Mouse (Mus musculus): Measurements from ENCODE around the gene Nipa2. TPM values are rescaled to one million over a fixed set of nuclear protein-coding genes. Genes with fewer than 3 reads are reported as not detected.

Gene Nipa2
- total and polyA plus RNA-seq, 3 experiments, result 26.3 to 28.6 TPM; not detected in 1

Other genes starting within 250 kb of the Nipa2 start
- gene Siglech, start 194.3 kb downstream of the Nipa2 start, total RNA-seq (2012; rRNA removed), result not detected in 2 replicates
- gene Siglech, start 194.3 kb downstream of the Nipa2 start, polyA plus RNA-seq (2012; ENCODE audit: insufficient read depth in 1 of 2, insufficient read length in 2 of 2, low read depth in 1 of 2, low replicate concordance in 2 of 2, missing spikeins in 1 of 2), result not detected
- gene Tubgcp5, start 168.3 kb downstream of the Nipa2 start, total RNA-seq (2012; rRNA removed), result 14.5 and 14.9 TPM in 2 replicates
- 10 to 100 TPM in 1 of 2 experiments, not detected in 1; 13.7 TPM for gene Tubgcp5, start 168.3 kb downstream of the Nipa2 start, polyA plus RNA-seq (2012; ENCODE audit: insufficient read depth in 1 of 2, insufficient read length in 2 of 2, low read depth in 1 of 2, low replicate concordance in 2 of 2, missing spikeins in 1 of 2)
- 18.3 and 20.6 TPM in 2 replicates for gene Cyfip1, start 120.7 kb downstream of the Nipa2 start, total RNA-seq (2012; rRNA removed)
- gene Cyfip1, start 120.7 kb downstream of the Nipa2 start, polyA plus RNA-seq (2012; ENCODE audit: insufficient read depth in 1 of 2, insufficient read length in 2 of 2, low read depth in 1 of 2, low replicate concordance in 2 of 2, missing spikeins in 1 of 2), result 100 to 1,000 TPM in 1 of 2 experiments, 10 to 100 TPM in 1; 27.6 to 124 TPM
- gene Nipa1, start 57.5 kb upstream of the Nipa2 start, total RNA-seq (2012; rRNA removed), result 10.4 and 14.8 TPM in 2 replicates
- 10 to 100 TPM in 1 of 2 experiments, not detected in 1; 13.0 TPM for gene Nipa1, start 57.5 kb upstream of the Nipa2 start, polyA plus RNA-seq (2012; ENCODE audit: insufficient read depth in 1 of 2, insufficient read length in 2 of 2, low read depth in 1 of 2, low replicate concordance in 2 of 2, missing spikeins in 1 of 2)
- gene Herc2, start 87.7 kb upstream of the Nipa2 start, total RNA-seq (2012; rRNA removed), result 20.7 and 24.0 TPM in 2 replicates
- 100 to 1,000 TPM in 1 of 2 experiments, 10 to 100 TPM in 1; 32.0 to 389 TPM for gene Herc2, start 87.7 kb upstream of the Nipa2 start, polyA plus RNA-seq (2012; ENCODE audit: insufficient read depth in 1 of 2, insufficient read length in 2 of 2, low read depth in 1 of 2, low replicate concordance in 2 of 2, missing spikeins in 1 of 2)